Mouse (Mus musculus) myocyte (in vitro differentiated cells): Measurements from ENCODE around the gene Unc45a.

Source experiments
- E2F4 ChIP-seq: IDR thresholded peaks from one replicate; pipeline ENCODE4 v1.6.1; 2011; ENCODE audit warnings: mild to moderate bottlenecking, control low read depth, moderate library complexity; ENCODE audit not compliant: insufficient read depth
- MAX ChIP-seq: IDR thresholded peaks from one replicate; pipeline ENCODE4 v1.6.1; 2011; ENCODE audit warnings: low read depth, mild to moderate bottlenecking, control low read depth
- MYOD1 ChIP-seq, 3 experiments: IDR thresholded peaks; one replicate each; pipeline ENCODE4 v1.6.1; 2011; ENCODE audit warnings: control low read depth in 2 of 3, low read depth in 2 of 3, mild to moderate bottlenecking in 2 of 3, moderate library complexity in 1 of 3; ENCODE audit not compliant: insufficient read length in 2 of 3, control insufficient read depth in 1 of 3
- MYOG ChIP-seq, 3 experiments: IDR thresholded peaks; one replicate each; pipeline ENCODE4 v1.6.1; 2011; ENCODE audit warnings: control low read depth in 2 of 3, low read depth in 2 of 3, mild to moderate bottlenecking in 2 of 3; ENCODE audit not compliant: insufficient read length in 2 of 3, control insufficient read depth in 1 of 3, insufficient read depth in 1 of 3
- POLR2A ChIP-seq: IDR thresholded peaks from one replicate; pipeline ENCODE4 v1.6.1; 2011; ENCODE audit warnings: low read depth, mild to moderate bottlenecking, control low read depth, moderate library complexity; ENCODE audit not compliant: insufficient read length
- POLR2AphosphoS2 ChIP-seq: IDR thresholded peaks from one replicate; pipeline ENCODE4 v1.6.1; 2011; ENCODE audit warnings: low read depth, control low read depth; ENCODE audit not compliant: insufficient read length
- SRF ChIP-seq: IDR thresholded peaks from one replicate; pipeline ENCODE4 v1.6.1; 2011; ENCODE audit warnings: low read depth; ENCODE audit not compliant: control insufficient read depth, insufficient read length
- TCF12 ChIP-seq: IDR thresholded peaks from one replicate; pipeline ENCODE4 v1.6.1; 2011; ENCODE audit warnings: mild to moderate bottlenecking, control low read depth; ENCODE audit not compliant: poor library complexity, insufficient read depth, severe bottlenecking
- TCF3 ChIP-seq: IDR thresholded peaks from one replicate; pipeline ENCODE4 v1.6.1; 2011; ENCODE audit warnings: low read depth, control low read depth; ENCODE audit not compliant: insufficient read length
- USF1 ChIP-seq: IDR thresholded peaks from one replicate; pipeline ENCODE4 v1.6.1; 2011; ENCODE audit warnings: low read depth, mild to moderate bottlenecking, control low read depth, moderate library complexity

DNA sequence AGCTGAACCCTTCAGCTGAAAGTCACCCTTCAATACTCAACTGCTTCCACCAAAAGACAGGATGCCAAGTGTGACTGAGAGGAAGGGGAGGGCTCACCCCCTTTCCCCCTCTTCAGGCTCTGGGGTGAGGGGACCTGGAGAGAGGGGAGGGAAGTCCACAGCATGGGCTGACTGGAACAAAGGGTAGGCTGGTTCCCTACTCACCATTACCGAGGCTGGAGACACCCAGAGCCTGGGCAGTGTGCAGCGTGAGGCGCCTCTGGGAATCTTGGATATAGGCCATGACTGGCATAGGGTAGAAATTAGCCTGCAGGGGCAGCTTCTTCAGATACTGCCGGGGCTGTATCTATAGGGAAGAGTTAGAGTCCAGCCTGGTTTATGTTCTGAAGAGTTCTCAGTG, 17.2 kb upstream of the Unc45a start:
- TF ChIP-seq POLR2A, result no peak
- no peak for TF ChIP-seq MAX
- TF ChIP-seq TCF12, result no peak
- no peak for TF ChIP-seq MYOD1 (IDR thresholded peaks at IDR 0.05; ENCODE audit: control insufficient read depth in 1 of 3, insufficient read length in 2 of 3, low read depth in 2 of 3)
- TF ChIP-seq POLR2AphosphoS2, result no peak
- no peak for TF ChIP-seq USF1
- no peak for TF ChIP-seq MYOG (IDR thresholded peaks at IDR 0.05; ENCODE audit: control insufficient read depth in 1 of 3, insufficient read depth in 1 of 3, insufficient read length in 2 of 3, low read depth in 2 of 3)
- no peak for TF ChIP-seq SRF
- no peak for TF ChIP-seq TCF3
- no peak for TF ChIP-seq E2F4
